Mouse (Mus musculus) limb, embryonic 12.5 days (tissue): ENCODE measurements around the gene Rab11fip5. TPM values are rescaled to one million over a fixed set of nuclear protein-coding genes. Genes with fewer than 3 reads are reported as not detected.

Source experiments
- ATAC-seq: fragments of 200-750 bp; cut with Nextera tagmentation; 2 replicates; pipeline ENCODE4 v1.8.0; 2017; ENCODE audit warnings: low read depth, moderate TSS enrichment; ENCODE audit not compliant: insufficient number of reproducible peaks, insufficient read depth, low FRiP score, low TSS enrichment
- H3K27ac ChIP-seq: fragments of 300-500 bp; sonication (generic); 2 replicates; pipeline ENCODE4 v1.5.1; 2016; ENCODE audit warnings: mild to moderate bottlenecking, moderate library complexity
- H3K27me3 ChIP-seq: fragments of 300-500 bp; sonication (generic); 2 replicates; pipeline ENCODE4 v1.6.1; 2016; ENCODE audit warnings: mild to moderate bottlenecking, moderate library complexity
- H3K36me3 ChIP-seq: fragments of 300-500 bp; sonication (generic); 2 replicates; pipeline ENCODE4 v1.6.1; 2016; ENCODE audit warnings: mild to moderate bottlenecking, moderate library complexity
- H3K4me1 ChIP-seq: fragments of 300-500 bp; sonication (generic); replicated peaks from 2 replicates; pipeline ENCODE4 v1.6.1; 2016
- H3K4me2 ChIP-seq: fragments of 300-500 bp; sonication (generic); 2 replicates; pipeline ENCODE4 v1.6.1; 2016; ENCODE audit warnings: mild to moderate bottlenecking, moderate library complexity
- H3K4me3 ChIP-seq: fragments of 300-500 bp; sonication (generic); replicated peaks from 2 replicates; pipeline ENCODE4 v1.5.1; 2016; ENCODE audit warnings: mild to moderate bottlenecking
- H3K9ac ChIP-seq: fragments of 300-500 bp; sonication (generic); replicated peaks from 2 replicates; pipeline ENCODE4 v1.6.1; 2016; ENCODE audit warnings: mild to moderate bottlenecking, moderate library complexity
- H3K9me3 ChIP-seq: fragments of 300-500 bp; sonication (generic); 2 replicates; pipeline ENCODE4 v1.6.1; 2016; ENCODE audit warnings: mild to moderate bottlenecking, moderate library complexity
- WGBS: fragments of 180-500 bp; shearing (Covaris S2); methylation state at CpG from one replicate; pipeline ENCODE4 v1.1.7; 2016; 5-methylcytosine and 5-hydroxymethylcytosine counted together
- polyA plus RNA-seq: library from polyadenylated mRNA; unstranded; fragments of >200 nt; fragmentation: Nextera tagmentation; extraction: Ambion mirVana; gene quantifications from 2 replicates; pipeline ENCODE4 v1.2.1, GENCODE M21; 2016

Rab11fip5 gene
- polyA plus RNA-seq, 1 experiment from 2014 or later, result 9.8 TPM

GRCm38 (mm10) chr6:85373066-85373860 is 1.2 kb downstream of the Rab11fip5 start:
- ATAC-seq, result no peak

GRCm38 (mm10) chr6:85372496-85372895 is 1.9 kb downstream of the Rab11fip5 start:
- no peaks in the 10 kb centered on the region for H3K9me3 ChIP-seq
- no peak for ATAC-seq
- peaks cover 29% of the 10 kb centered on the region for H3K4me1 ChIP-seq
- H3K27ac ChIP-seq, result no peak overlapping the region
- peak overlapping the region; percentile 85; the same call in 1 of the 2 replicates for H3K4me2 ChIP-seq
- 0 out of 2 replicates have a peak, but pooled peaks cover 6% of the 10 kb centered on the region for H3K36me3 ChIP-seq
- no peak overlapping the region for H3K9ac ChIP-seq
- H3K27me3 ChIP-seq, result peaks cover 14% of the 10 kb centered on the region; the same call in 1 of the 2 replicates
- 69% methylated on average over 2 of the region's 2 CpGs for WGBS
- H3K4me3 ChIP-seq, result no peak overlapping the region

More at GRCm38 (mm10) chr6:85373066-85373860, 1.2 kb downstream of the Rab11fip5 start:
- Histone ChIP-seq H3K4me1 (peaks cover 29% of the 10 kb centered on the region), H3K4me3 (peak overlapping the region; percentile 79), H3K9ac (peak overlapping the region; percentile 81), H3K36me3 (0 out of 2 replicates have a peak, but pooled peaks cover 6% of the 10 kb centered on the region), H3K27ac (peak overlapping the region; percentile 53; the same call in 1 of the 2 replicates), H3K27me3 (peaks cover 14% of the 10 kb centered on the region; the same call in 1 of the 2 replicates), H3K4me2 (peak overlapping the region; percentile 85), H3K9me3 (no peaks in the 10 kb centered on the region)
- 88% methylated on average over 10 of the region's 10 CpGs for WGBS

GRCm38 (mm10) chr6:85371859-85372405 is 2.5 kb downstream of the Rab11fip5 start:
- no peak for ATAC-seq
- 0 out of 2 replicates have a peak, but pooled peaks cover 6% of the 10 kb centered on the region for H3K36me3 ChIP-seq
- no peaks in the 10 kb centered on the region for H3K9me3 ChIP-seq
- no peak overlapping the region for H3K4me3 ChIP-seq
- WGBS, result 76% methylated on average over 6 of the region's 6 CpGs
- H3K4me1 ChIP-seq, result peaks cover 32% of the 10 kb centered on the region
- H3K27me3 ChIP-seq, result peaks cover 14% of the 10 kb centered on the region; the same call in 1 of the 2 replicates
- H3K4me2 ChIP-seq, result peak overlapping the region; percentile 85; the same call in 1 of the 2 replicates
- no peak overlapping the region for H3K27ac ChIP-seq
- no peak overlapping the region for H3K9ac ChIP-seq

- Histone ChIP-seq H3K9ac (no peak overlapping the region), H3K4me3 (no peak overlapping the region), H3K27me3 (peaks cover 14% of the 10 kb centered on the region; the same call in 1 of the 2 replicates), H3K4me2 (no peak overlapping the region), H3K4me1 (peaks cover 43% of the 10 kb centered on the region), H3K9me3 (no peaks in the 10 kb centered on the region), H3K36me3 (0 out of 2 replicates have a peak, but pooled peaks cover 6% of the 10 kb centered on the region), H3K27ac (no peak overlapping the region)
- WGBS, result 93% methylated on average over 9 of the region's 9 CpGs
- ATAC-seq, result no peak
Measured at GRCm38 (mm10) chr6:85370666-85371430, 3.6 kb downstream of the Rab11fip5 start.

- Histone ChIP-seq H3K4me1 (peaks cover 46% of the 10 kb centered on the region), H3K4me2 (no peak overlapping the region), H3K4me3 (no peak overlapping the region), H3K36me3 (0 out of 2 replicates have a peak, but pooled peaks cover 6% of the 10 kb centered on the region), H3K27me3 (peaks cover 14% of the 10 kb centered on the region; the same call in 1 of the 2 replicates), H3K9me3 (no peaks in the 10 kb centered on the region), H3K9ac (no peak overlapping the region), H3K27ac (no peak overlapping the region)
- no peak for ATAC-seq
- 81% methylated on average over 5 of the region's 5 CpGs for WGBS
Measured at GRCm38 (mm10) chr6:85370041-85370440, 4.4 kb downstream of the Rab11fip5 start.

- no peak for ATAC-seq
- no peak overlapping the region for H3K4me2 ChIP-seq
Measured at GRCm38 (mm10) chr6:85369181-85369860, 5.1 kb downstream of the Rab11fip5 start.

GRCm38 (mm10) chr6:85368722-85369121 is 5.7 kb downstream of the Rab11fip5 start:
- H3K4me3 ChIP-seq, result no peak overlapping the region
- no peak overlapping the region for H3K9ac ChIP-seq
- H3K4me1 ChIP-seq, result peaks cover 45% of the 10 kb centered on the region
- peaks cover 13% of the 10 kb centered on the region; the same call in 1 of the 2 replicates for H3K27me3 ChIP-seq
- peak overlapping the region; percentile 36; the same call in 1 of the 2 replicates for H3K27ac ChIP-seq
- no peak overlapping the region for H3K4me2 ChIP-seq
- 0 out of 2 replicates have a peak, but pooled peaks cover 6% of the 10 kb centered on the region for H3K36me3 ChIP-seq
- H3K9me3 ChIP-seq, result no peaks in the 10 kb centered on the region
- 59% methylated on average over 5 of the region's 5 CpGs for WGBS
- peak; percentile 38; the same call in 1 of the 2 replicates for ATAC-seq

More at GRCm38 (mm10) chr6:85369181-85369860, 5.1 kb downstream of the Rab11fip5 start:
- H3K27ac ChIP-seq, result peak overlapping the region; percentile 36
- H3K4me1 ChIP-seq, result peaks cover 46% of the 10 kb centered on the region
- no peak overlapping the region for H3K4me3 ChIP-seq
- H3K9me3 ChIP-seq, result no peaks in the 10 kb centered on the region
- H3K27me3 ChIP-seq, result peaks cover 14% of the 10 kb centered on the region; the same call in 1 of the 2 replicates
- H3K9ac ChIP-seq, result no peak overlapping the region
- 0 out of 2 replicates have a peak, but pooled peaks cover 6% of the 10 kb centered on the region for H3K36me3 ChIP-seq
- 65% methylated on average over 5 of the region's 5 CpGs for WGBS

GRCm38 (mm10) chr6:85368166-85368565 is 6.3 kb downstream of the Rab11fip5 start:
- peaks cover 39% of the 10 kb centered on the region for H3K4me1 ChIP-seq
- 78% methylated on average over 1 of the region's 1 CpGs for WGBS

GRCm38 (mm10) chr6:85366387-85366786 is 8.0 kb downstream of the Rab11fip5 start:
- Histone ChIP-seq H3K27me3 (no peaks in the 10 kb centered on the region), H3K9ac (0 out of 2 replicates have a peak overlapping the region, but pooled peaks have one; percentile 23), H3K4me1 (peaks cover 33% of the 10 kb centered on the region), H3K9me3 (no peaks in the 10 kb centered on the region), H3K36me3 (0 out of 2 replicates have a peak, but pooled peaks cover 6% of the 10 kb centered on the region), H3K4me2 (no peak overlapping the region), H3K4me3 (no peak overlapping the region), H3K27ac (no peak overlapping the region)
- no peak for ATAC-seq
- 70% methylated on average over 1 of the region's 1 CpGs for WGBS

More at GRCm38 (mm10) chr6:85368166-85368565, 6.3 kb downstream of the Rab11fip5 start:
- 0 out of 2 replicates have a peak, but pooled peaks cover 6% of the 10 kb centered on the region for H3K36me3 ChIP-seq
- ATAC-seq, result no peak
- no peaks in the 10 kb centered on the region for H3K9me3 ChIP-seq
- no peak overlapping the region for H3K27ac ChIP-seq
- H3K9ac ChIP-seq, result no peak overlapping the region
- H3K27me3 ChIP-seq, result peaks cover 7% of the 10 kb centered on the region; the same call in 1 of the 2 replicates
- H3K4me2 ChIP-seq, result no peak overlapping the region
- H3K4me3 ChIP-seq, result no peak overlapping the region

GRCm38 (mm10) chr6:85364439-85364838 is 10.0 kb downstream of the Rab11fip5 start:
- no peak for ATAC-seq
- no peaks in the 10 kb centered on the region for H3K27me3 ChIP-seq
- no peak overlapping the region for H3K4me3 ChIP-seq
- no peak overlapping the region for H3K4me2 ChIP-seq
- no peak overlapping the region for H3K27ac ChIP-seq
- WGBS, result 85% methylated on average over 5 of the region's 5 CpGs
- H3K4me1 ChIP-seq, result peaks cover 29% of the 10 kb centered on the region
- no peaks in the 10 kb centered on the region for H3K9me3 ChIP-seq
- H3K9ac ChIP-seq, result no peak overlapping the region
- no peaks in the 10 kb centered on the region for H3K36me3 ChIP-seq
